Mouse (Mus musculus) brain, embryonic 14.5 days (tissue): Measurements from ENCODE around the gene Tldc2. TPM values are rescaled to one million over a fixed set of nuclear protein-coding genes. Genes with fewer than 3 reads are reported as not detected.

Experiments used
- DNase-seq: peaks from one replicate; pipeline ENCODE4 v3.0.0-alpha.2; 2011; ENCODE audit warnings: low read depth
- CTCF ChIP-seq: fragments of 200-500 bp; IDR thresholded peaks from 2 replicates; pipeline ENCODE4 v1.5.1; 2012; ENCODE audit warnings: inconsistent platforms, mild to moderate bottlenecking, moderate library complexity, borderline replicate concordance; ENCODE audit not compliant: insufficient read depth, insufficient read length; ENCODE audit errors: extremely low read depth
- POLR2A ChIP-seq: fragments of 200-500 bp; IDR thresholded peaks from 2 replicates; pipeline ENCODE4 v1.6.1; 2012; ENCODE audit warnings: mild to moderate bottlenecking, inconsistent platforms, borderline replicate concordance; ENCODE audit not compliant: poor library complexity, insufficient read depth, insufficient read length, severe bottlenecking; ENCODE audit errors: extremely low read depth
- polyA plus RNA-seq: library from polyadenylated mRNA; depleted of rRNA; stranded (reverse); fragments of >200 nt; gene quantifications from 2 replicates; pipeline ENCODE4 v1.2.3, GENCODE M21; 2012

Tldc2 gene
- polyA plus RNA-seq, 1 experiment = not detected

DNA sequence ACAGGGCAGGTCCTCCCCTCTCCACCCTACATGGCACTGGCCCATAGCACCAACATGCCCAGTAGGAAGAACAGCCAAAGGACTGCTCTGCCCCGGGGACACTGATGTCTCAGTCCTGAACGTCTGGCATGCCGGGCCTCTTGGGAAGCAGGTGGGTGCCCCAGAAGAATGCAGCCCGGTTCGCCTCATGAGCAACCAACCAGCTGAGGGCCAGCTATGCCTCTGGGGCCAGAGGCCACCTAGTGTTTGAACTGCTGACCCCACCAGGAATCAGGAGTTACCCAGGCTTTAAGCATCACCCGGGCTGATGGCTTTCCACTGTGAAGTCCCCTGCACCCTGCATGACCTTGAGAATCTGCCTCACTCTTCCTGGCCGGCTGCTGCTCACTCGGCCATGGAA, 34.4 kb upstream of the Tldc2 start:
- TF ChIP-seq CTCF = no peak
- no peak for TF ChIP-seq POLR2A
- DNase-seq = no peak

DNA sequence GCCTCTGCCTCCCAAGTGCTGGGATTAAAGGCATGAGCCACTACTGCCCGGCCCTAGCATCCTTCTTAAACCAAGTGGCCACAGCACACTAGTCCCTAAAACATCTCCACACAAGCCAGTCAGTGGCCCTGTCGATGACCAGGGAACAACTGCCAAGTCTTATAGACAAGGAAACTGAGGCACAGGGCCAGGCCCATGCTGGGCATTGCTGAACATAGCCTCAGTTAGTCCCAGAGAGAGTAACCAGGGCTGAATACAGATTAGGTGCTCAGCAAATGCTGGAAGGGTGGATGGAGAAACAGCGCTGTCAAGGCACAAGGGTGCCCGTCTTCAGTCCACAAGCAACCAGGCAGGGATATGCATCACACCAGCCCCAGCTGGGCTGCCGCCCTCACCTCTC, 33.7 kb upstream of the Tldc2 start:
- no peak for DNase-seq
- TF ChIP-seq POLR2A = no peak
- TF ChIP-seq CTCF = no peak

- TF ChIP-seq CTCF (no peak; the same call in 1 of the 2 replicates), POLR2A (no peak)
- no peak for DNase-seq
Observed at GRCm38 (mm10) chr2:157053787-157054186, 33.1 kb upstream of the Tldc2 start.

DNA sequence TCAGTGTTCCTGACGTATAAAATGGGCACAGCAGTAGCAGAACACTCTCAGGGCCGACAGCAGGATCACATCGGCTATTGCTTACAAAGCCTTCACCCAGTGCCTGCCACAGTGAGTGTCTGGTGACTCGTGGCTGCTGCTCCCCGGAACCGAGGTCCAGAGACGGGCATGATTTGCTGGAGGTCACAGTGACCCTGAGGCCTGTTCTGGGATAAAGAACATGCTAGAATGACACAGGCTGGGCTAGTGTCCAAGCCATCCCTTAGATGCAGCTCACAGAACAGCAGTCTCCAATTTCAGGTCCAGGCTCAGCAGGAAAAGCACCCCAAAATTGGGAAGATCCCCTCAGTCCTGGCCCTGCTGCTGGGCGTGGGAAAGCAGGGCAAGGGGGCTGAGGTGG, 32.6 kb upstream of the Tldc2 start:
- no peak for DNase-seq
- no peak for TF ChIP-seq CTCF
- no peak for TF ChIP-seq POLR2A

GRCm38 (mm10) chr2:157054816-157055215, 32.0 kb upstream of the Tldc2 start:
- DNase-seq = peak; percentile 78

DNA sequence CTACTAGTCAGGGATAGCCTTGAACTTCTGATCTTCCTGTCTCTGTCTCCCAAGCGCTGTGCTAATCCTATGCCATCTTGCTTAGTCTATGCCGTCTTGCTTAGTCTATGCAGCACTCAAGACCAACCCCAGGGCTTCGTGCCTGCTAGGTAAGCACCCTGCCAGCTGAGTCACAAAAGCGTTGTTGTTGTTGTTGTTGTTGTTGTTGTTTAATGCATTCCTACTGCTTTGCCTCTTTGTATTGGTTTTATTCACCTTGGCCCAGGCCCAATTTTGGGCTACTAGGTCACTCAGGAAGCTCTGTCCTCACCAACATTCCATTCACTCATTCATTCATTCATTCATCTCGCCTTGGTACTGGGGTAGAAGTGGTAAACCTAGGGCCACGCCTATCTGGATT, 31.1 kb upstream of the Tldc2 start:
- TF ChIP-seq CTCF (no peak), POLR2A (no peak)
- DNase-seq = no peak

More at GRCm38 (mm10) chr2:157054816-157055215, 32.0 kb upstream of the Tldc2 start:
- TF ChIP-seq CTCF (no peak), POLR2A (no peak)

GRCm38 (mm10) chr2:157057186-157057585, 29.7 kb upstream of the Tldc2 start:
- TF ChIP-seq CTCF = no peak
- no peak for DNase-seq

GRCm38 (mm10) chr2:157057758-157058157, 29.1 kb upstream of the Tldc2 start:
- TF ChIP-seq POLR2A = no peak
- no peak for TF ChIP-seq CTCF
- DNase-seq = no peak

DNA sequence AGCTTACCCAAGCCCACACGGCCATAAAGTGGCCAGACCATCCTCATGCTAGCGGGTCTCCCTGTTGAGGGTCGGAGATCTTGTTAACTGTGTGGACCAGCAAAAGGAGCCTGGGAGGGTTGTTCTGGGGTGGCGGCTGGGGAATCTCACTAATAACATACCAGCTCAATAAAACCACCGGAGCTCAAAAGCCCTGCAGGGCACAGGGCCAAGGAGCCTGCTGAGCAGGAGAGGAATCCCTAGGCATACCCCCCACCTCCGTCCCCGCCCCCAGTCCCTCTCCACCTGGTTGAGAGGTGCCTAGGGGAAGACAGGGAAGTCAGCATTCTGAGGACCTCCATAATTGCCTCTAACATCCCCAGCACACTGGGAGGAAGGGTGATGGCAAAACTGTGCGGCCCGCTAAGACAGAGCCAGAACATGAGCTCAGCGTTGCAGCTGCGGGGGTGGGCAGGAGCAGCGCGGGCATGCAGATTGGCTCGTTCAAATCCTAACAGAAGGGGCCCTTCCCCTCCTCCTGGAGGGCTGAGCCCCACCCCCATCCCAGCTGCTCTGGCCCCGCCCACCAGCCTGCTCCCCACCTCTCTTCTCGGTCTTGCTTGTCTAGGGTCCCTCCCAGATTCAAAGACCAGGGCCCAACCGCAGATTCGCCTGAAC, 28.4 kb upstream of the Tldc2 start:
- DNase-seq = peak; percentile 97
- peak; percentile 10; the same call in 1 of the 2 replicates for TF ChIP-seq POLR2A
- no peak for TF ChIP-seq CTCF

GRCm38 (mm10) chr2:157059166-157059565, 27.7 kb upstream of the Tldc2 start:
- no peak for TF ChIP-seq CTCF
- DNase-seq = no peak

GRCm38 (mm10) chr2:157060037-157060436, 26.8 kb upstream of the Tldc2 start:
- TF ChIP-seq POLR2A (no peak), CTCF (no peak)
- DNase-seq = no peak

DNA sequence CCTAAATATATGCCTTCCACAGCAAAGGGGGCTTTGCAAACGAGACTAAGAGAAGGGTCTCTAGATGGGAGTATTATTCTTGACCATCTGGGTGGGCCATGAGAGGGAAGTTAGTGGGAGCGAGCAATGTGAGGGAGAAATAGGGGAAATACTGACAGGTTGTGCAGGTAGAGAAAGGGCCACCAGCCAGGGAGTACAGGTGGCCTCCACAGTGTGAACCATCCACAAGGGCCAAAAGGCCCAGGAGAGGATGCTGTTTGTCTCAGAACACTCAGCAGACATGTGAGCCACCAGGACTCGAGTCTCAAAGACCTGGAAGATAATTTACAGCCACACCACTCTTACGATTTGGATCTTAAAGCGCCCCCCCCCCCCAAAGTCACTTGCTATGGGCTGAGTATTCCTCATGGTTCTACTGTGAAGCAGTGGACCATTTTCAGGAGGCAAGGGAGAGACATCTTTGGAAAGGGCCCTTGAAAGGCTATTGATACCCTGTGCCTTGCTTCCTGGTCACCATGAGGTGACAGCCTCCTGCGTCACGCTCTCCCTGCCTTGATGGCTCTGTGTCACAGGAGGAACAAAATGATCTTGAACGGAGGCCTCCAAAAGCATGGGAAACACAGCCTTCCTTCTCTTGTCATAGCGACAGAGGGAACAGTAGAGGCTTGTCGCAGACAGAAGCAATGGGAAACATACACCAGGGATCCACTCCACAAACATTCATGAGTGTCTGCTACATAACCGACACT, 26.1 kb upstream of the Tldc2 start:
- DNase-seq = no peak
- no peak for TF ChIP-seq POLR2A
- no peak for TF ChIP-seq CTCF

DNA sequence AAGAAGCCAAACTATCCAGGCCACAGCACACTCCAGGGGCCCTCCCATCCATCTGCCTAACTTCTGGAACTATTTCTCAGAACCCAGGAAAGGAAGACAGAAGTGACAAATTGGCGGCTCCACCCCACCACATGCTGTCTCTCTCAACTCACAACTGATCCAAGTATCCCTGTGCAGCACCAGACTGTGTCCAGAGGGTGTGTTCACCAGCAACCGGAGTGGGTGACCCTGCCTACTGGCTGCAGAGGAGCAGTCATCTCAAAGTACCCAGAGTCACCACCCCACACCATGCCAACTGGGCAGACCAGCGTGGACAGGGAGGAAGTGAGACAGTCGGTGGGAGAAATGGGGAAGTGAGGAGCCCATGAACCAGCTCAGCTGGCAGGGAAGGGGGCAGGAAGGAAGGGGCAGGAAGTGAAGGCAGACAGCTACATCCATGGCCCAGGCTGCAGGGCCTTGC, 23.6 kb upstream of the Tldc2 start:
- no peak for TF ChIP-seq POLR2A
- TF ChIP-seq CTCF = no peak
- peak; percentile 72 for DNase-seq

DNA sequence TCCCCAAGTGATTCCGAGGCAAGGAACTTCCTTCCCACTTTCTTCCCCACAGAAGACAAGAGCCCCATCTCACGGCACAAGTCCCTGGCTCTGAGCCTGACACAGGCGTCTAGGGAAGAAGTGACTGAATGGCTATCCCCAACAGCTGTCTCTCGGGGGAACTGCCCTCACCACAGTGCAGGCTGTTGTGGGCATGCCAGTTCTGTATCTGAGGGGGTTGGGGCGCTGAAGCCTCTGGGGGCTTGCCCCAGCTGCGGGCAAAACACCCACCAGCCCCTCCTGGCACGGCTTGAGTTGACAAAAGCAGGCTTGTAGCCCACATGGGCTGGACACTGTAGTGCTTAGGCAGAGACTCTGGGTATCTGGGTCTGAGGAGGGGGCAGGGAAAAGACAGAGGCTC, 22.7 kb upstream of the Tldc2 start:
- TF ChIP-seq POLR2A = no peak
- no peak for TF ChIP-seq CTCF
- DNase-seq = peak; percentile 54
